Mouse (Mus musculus) left cerebral cortex, adult 18-20 months (tissue): Measurements from ENCODE around the gene Olfr1489. TPM values are rescaled to one million over a fixed set of nuclear protein-coding genes. Genes with fewer than 3 reads are reported as not detected.
"Not testable (repeated sequence)": the region's sequence is repeated elsewhere in the genome, so short reads cannot be mapped to it uniquely, and the experiment has no call there.

Experiments
- DNase-seq, 2 experiments: peaks; one replicate each; pipeline ENCODE4 v3.0.0; 2021 to 2022; ENCODE audit warnings: low spot score in 2 of 2, mixed read lengths in 1 of 2
- long read RNA-seq, 2 experiments: library from polyadenylated mRNA; stranded (forward); transcript quantifications; one replicate each; pipeline ENCODE4 v2.0.0; 2021
- microRNA-seq, 2 experiments: library from miRNA; unstranded; fragments of <30 nt; microRNA quantifications; one replicate each; pipeline ENCODE4 v1.2.0; 2021
- total RNA-seq, 2 experiments: library from RNA; stranded (reverse); gene quantifications; 2 replicates each; pipeline ENCODE4 v1.2.3; 2021

Olfr1489 gene
- total RNA-seq: not detected
- long read RNA-seq, experiment 1: 0 reads
- long read RNA-seq, experiment 2: 0 reads

DNA sequence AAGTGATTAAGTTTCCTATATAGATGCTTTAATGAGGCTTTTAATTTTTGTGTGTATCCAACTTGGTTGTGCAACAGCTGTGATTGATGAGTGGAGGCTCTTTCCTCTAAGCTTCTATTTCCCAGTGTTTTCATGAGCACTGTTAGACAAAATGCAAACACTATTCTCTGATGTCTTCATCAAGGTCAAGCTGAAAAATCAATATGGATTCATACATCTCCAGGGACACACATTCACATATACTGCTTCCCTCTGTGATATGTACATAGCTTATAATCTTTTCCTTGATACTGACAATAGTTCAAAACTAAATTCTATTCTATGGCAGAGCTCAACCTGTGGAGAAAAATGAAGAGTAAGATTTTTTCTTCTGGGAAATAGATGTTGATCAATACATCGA is at the start of gene Olfr1489:
TSS of gene Olfr1489 (plus strand) at position 301 of the 400 bp plus-strand sequence.
- no peak for DNase-seq

DNA sequence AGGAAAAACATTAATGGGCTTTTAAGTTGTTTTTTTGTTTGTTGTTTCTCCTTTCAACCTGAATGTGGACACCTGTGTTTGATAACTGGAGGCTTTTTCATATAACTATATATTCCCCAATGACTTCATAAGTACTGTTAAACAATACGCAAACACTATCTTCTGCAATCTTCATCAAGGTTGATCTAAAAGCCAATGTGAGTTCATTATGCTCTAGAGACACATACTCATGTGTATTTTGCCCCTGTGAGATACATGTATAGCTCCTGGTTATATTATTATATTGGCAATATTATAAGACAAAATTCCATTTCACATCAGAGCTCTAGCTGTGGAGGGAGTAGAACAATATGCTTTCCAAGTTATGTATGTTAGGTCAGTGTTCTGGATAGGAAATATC is 48.2 kb upstream of the Olfr1489 start, which contains the start of gene Olfr1484:
TSS of gene Olfr1484 (plus strand) at position 301 of the 400 bp plus-strand sequence.
- DNase-seq: no peak

DNA sequence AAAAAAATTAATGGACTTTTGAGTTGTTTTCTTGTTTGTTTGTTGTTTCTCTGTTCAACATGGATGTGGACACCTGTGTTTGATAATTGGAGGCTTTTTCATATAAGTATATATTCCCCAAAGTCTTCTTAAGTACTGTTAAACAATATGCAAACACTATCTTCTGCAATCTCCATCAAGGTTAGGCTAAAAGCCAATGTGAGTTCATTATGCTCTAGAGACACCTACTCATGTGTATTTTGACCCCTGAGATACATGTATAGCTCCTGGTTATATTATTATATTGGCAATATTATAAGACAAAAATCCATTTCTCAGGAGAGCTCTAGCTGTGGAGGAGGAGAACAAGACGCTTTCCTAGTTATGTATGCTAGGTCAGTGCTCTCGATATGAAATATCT is 14.3 kb upstream of the Olfr1489 start, which contains the start of gene Olfr1487:
TSS of gene Olfr1487 (plus strand) at position 301 of the 400 bp plus-strand sequence.
- DNase-seq: not testable (repeated sequence)

DNA sequence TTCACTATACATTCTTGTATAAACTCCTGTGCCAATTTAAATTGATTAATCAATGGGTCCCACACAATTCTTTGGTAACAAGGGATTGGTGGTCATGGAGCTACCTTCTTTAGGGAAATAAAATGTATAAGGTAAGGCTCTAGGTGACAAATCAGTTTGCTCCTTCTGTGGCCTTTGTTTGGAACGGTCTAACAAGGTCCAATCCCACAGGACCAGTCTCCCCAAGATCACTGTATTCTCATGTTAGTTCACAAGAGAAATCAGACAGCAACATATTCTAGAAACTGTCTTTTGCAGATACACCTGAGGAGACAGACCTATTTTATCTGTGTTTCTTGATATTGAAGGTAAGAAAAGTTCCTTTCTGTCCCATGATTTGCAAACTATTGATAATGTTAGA is 19.4 kb downstream of the Olfr1489 start, which contains the start of gene Olfr1490:
TSS of gene Olfr1490 (plus strand) at position 301 of the 400 bp plus-strand sequence.
- no peak for DNase-seq

Small RNAs within 50 kb of the gene (microRNA-seq; reads per million reads assigned to microRNA genes)
- gene Gm22323 (0 reads per million in 2 experiments), gene Gm23931 (0 reads per million in 2 experiments)

Other genes starting within 250 kb of the Olfr1489 start
- not detected for gene Olfr1469, start 223.8 kb upstream of the Olfr1489 start, total RNA-seq
- not detected for gene Olfr1471, start 188.2 kb upstream of the Olfr1489 start, total RNA-seq
- not detected for gene Olfr1472, start 175.5 kb upstream of the Olfr1489 start, total RNA-seq
- not detected for gene Olfr1474, start 162.1 kb upstream of the Olfr1489 start, total RNA-seq
- gene Olfr1475, start 151.4 kb upstream of the Olfr1489 start, total RNA-seq: not detected
- gene Olfr1477, start 131.1 kb upstream of the Olfr1489 start, total RNA-seq: not detected
- gene Olfr1480, start 103.7 kb upstream of the Olfr1489 start, total RNA-seq: not detected
- gene Olfr1484, start 48.1 kb upstream of the Olfr1489 start, total RNA-seq: not detected
- gene Olfr1487, start 14.2 kb upstream of the Olfr1489 start, total RNA-seq: not detected
- gene Olfr1490, start 19.5 kb downstream of the Olfr1489 start, total RNA-seq: not detected
- gene Olfr1491, start 65.6 kb downstream of the Olfr1489 start, total RNA-seq: not detected
- gene Olfr1493-ps1, start 91.7 kb downstream of the Olfr1489 start, total RNA-seq: not detected
- not detected for gene Olfr1494, start 108.1 kb downstream of the Olfr1489 start, total RNA-seq
- gene Olfr1495, start 133.0 kb downstream of the Olfr1489 start, total RNA-seq: not detected
- not detected for gene Olfr1496, start 146.3 kb downstream of the Olfr1489 start, total RNA-seq
- not detected for gene Olfr1497, start 166.6 kb downstream of the Olfr1489 start, total RNA-seq
- gene Olfr1499, start 187.8 kb downstream of the Olfr1489 start, total RNA-seq: not detected
- gene Olfr1500, start 198.9 kb downstream of the Olfr1489 start, total RNA-seq: not detected
- not detected for gene Olfr1501, start 219.1 kb downstream of the Olfr1489 start, total RNA-seq
- not detected for gene Olfr1502, start 230.2 kb downstream of the Olfr1489 start, total RNA-seq